Mouse (Mus musculus): ENCODE measurements around the gene 1700015F17Rik. TPM values are rescaled to one million over a fixed set of nuclear protein-coding genes. Genes with fewer than 3 reads are reported as not detected.
A peak's percentile ranks its signal among the peaks of the same experiment; 100 is the strongest.

1700015F17Rik gene
- total RNA-seq, 2 experiments from 2014 or later: not detected

GRCm38 (mm10) chr5:5431746-5432438 is 47.1 kb downstream of the 1700015F17Rik start:
- DNase-seq (ENCODE audit: low spot score in 2 of 2): peak in 1 of 2 experiments; percentile 5

GRCm38 (mm10) chr5:5423723-5424171 is 55.2 kb downstream of the 1700015F17Rik start:
- no peak for DNase-seq (ENCODE audit: low spot score in 2 of 2)

GRCm38 (mm10) chr5:5423081-5423480 is 55.9 kb downstream of the 1700015F17Rik start:
- no peak for DNase-seq (ENCODE audit: low spot score in 2 of 2)

GRCm38 (mm10) chr5:5421439-5421838 is 57.5 kb downstream of the 1700015F17Rik start:
- DNase-seq (ENCODE audit: low spot score in 2 of 2): no peak

- DNase-seq (ENCODE audit: low spot score in 2 of 2): no peak
Observed at GRCm38 (mm10) chr5:5419992-5420455, 58.9 kb downstream of the 1700015F17Rik start, which contains the start of gene Cdk14. Gene Cdk14, minus strand, starts transcription at chr5:5420312.

GRCm38 (mm10) chr5:5419253-5419652 is 59.7 kb downstream of the 1700015F17Rik start:
- DNase-seq (ENCODE audit: low spot score in 2 of 2): no peak

GRCm38 (mm10) chr5:5414835-5415234 is 64.1 kb downstream of the 1700015F17Rik start:
- no peak for DNase-seq (ENCODE audit: low spot score in 2 of 2)

GRCm38 (mm10) chr5:5411886-5412285 is 67.1 kb downstream of the 1700015F17Rik start:
- no peak for DNase-seq (ENCODE audit: low spot score in 2 of 2)

- DNase-seq (ENCODE audit: low spot score in 2 of 2): peak; percentile 42 to 69
Observed at GRCm38 (mm10) chr5:5401986-5402385, 77.0 kb downstream of the 1700015F17Rik start.

- no peak for DNase-seq (ENCODE audit: low spot score in 2 of 2)
Observed at GRCm38 (mm10) chr5:5392786-5393185, 86.2 kb downstream of the 1700015F17Rik start.

Other genes with a start within 250 kb of the 1700015F17Rik start
- 100 to 1,000 TPM; 236 to 238 TPM for gene Cdk14, start 58.8 kb downstream of the 1700015F17Rik start, total RNA-seq (2021)
- gene Cldn12, start 35.8 kb upstream of the 1700015F17Rik start, total RNA-seq (2021): 10 to 100 TPM; 25.8 to 31.2 TPM
- 10 to 100 TPM in 1 of 2 experiments, 1 to 10 TPM in 1; 9.8 to 10.5 TPM for gene Gtpbp10, start 80.4 kb upstream of the 1700015F17Rik start, total RNA-seq (2021)
- gene Gm8773, start 94.7 kb upstream of the 1700015F17Rik start, total RNA-seq (2021): not detected
- 10 to 100 TPM; 10.8 to 12.7 TPM for gene Cfap69, start 185.1 kb upstream of the 1700015F17Rik start, total RNA-seq (2021)
- 1 to 10 TPM; 5.0 to 6.4 TPM for gene Steap2, start 215.4 kb upstream of the 1700015F17Rik start, total RNA-seq (2021)